Mouse (Mus musculus): ENCODE results near the gene Phgdh. TPM values are rescaled to one million over a fixed set of nuclear protein-coding genes. Genes with fewer than 3 reads are reported as not detected.

Phgdh gene
- polyA plus RNA-seq, 1 experiment from 2014 or later, result 176 TPM

DNA sequence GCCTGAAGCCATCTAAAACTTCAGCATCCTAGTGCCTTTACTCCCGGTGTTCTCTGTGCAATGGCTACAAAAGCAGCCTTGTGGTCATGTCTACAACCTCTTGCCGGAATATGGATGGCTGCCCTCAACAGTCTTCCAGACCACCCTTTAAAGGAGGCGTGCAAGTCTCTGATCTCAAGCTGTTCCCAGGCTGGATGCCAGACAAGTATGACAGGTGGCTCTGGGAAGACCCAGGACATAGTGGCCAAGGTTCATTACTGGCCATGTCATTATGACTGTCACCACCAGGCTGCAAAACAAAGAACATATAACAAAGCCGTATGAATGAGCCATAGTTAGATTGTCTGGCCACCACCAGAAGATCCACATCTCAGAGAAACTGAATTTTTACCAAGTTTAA lies 38.5 kb upstream of the Phgdh start:
- no peaks in the 10 kb centered on the region for H3K27me3 ChIP-seq (ENCODE audit: control insufficient read depth, insufficient read depth, low read length)
- H3K9ac ChIP-seq (replicated peaks; ENCODE audit: low read depth, low read length), result no peak overlapping the region
- no peak overlapping the region for H3K4me2 ChIP-seq (ENCODE audit: low read depth, low read length)
- H3K4me3 ChIP-seq (ENCODE audit: low read depth, low read length), result no peak overlapping the region
- 87% methylated on average over 4 of the region's 4 CpGs for WGBS
- no peak for ATAC-seq (ENCODE audit: low read depth)
- H3K27ac ChIP-seq (ENCODE audit: low read depth, low read length), result no peak overlapping the region
- no peaks in the 10 kb centered on the region for H3K9me3 ChIP-seq (ENCODE audit: control insufficient read depth, low read length)
- H3K4me1 ChIP-seq (ENCODE audit: control insufficient read depth, insufficient read depth, low read length), result 0 out of 2 replicates have a peak, but pooled peaks cover under 1% of the 10 kb centered on the region
- no peaks in the 10 kb centered on the region for H3K36me3 ChIP-seq (ENCODE audit: control insufficient read depth, insufficient read depth, low read length)

DNA sequence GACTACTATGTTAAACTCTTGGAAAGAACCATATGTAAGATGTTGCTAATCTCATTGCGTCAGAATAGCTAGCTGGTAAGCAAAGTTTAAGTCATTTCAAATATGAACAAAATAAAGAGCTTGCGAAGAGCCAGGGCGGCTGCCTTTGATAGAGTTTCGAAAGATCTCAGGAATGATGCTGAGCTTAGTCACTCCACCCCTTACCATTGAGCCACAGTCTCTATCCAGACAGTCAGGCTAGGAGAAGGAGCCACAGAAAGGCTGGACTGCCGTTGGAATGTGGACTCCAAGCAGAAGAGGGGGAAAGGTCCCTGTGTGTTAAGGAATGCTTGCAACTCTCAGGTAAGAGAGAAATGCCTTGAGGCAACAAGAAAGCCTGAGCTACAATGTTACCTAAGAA lies 35.2 kb upstream of the Phgdh start:
- no peak overlapping the region for H3K27ac ChIP-seq (ENCODE audit: low read depth, low read length)
- no peak overlapping the region for H3K4me3 ChIP-seq (ENCODE audit: low read depth, low read length)
- H3K9ac ChIP-seq (replicated peaks; ENCODE audit: low read depth, low read length), result no peak overlapping the region
- H3K27me3 ChIP-seq (ENCODE audit: control insufficient read depth, insufficient read depth, low read length), result no peaks in the 10 kb centered on the region
- no peaks in the 10 kb centered on the region for H3K9me3 ChIP-seq (ENCODE audit: control insufficient read depth, low read length)
- WGBS, result 93% methylated on average over 5 of the region's 5 CpGs
- H3K36me3 ChIP-seq (ENCODE audit: control insufficient read depth, insufficient read depth, low read length), result no peaks in the 10 kb centered on the region
- ATAC-seq (ENCODE audit: low read depth), result no peak
- no peak overlapping the region for H3K4me2 ChIP-seq (ENCODE audit: low read depth, low read length)
- no peaks in the 10 kb centered on the region for H3K4me1 ChIP-seq (ENCODE audit: control insufficient read depth, insufficient read depth, low read length)

DNA sequence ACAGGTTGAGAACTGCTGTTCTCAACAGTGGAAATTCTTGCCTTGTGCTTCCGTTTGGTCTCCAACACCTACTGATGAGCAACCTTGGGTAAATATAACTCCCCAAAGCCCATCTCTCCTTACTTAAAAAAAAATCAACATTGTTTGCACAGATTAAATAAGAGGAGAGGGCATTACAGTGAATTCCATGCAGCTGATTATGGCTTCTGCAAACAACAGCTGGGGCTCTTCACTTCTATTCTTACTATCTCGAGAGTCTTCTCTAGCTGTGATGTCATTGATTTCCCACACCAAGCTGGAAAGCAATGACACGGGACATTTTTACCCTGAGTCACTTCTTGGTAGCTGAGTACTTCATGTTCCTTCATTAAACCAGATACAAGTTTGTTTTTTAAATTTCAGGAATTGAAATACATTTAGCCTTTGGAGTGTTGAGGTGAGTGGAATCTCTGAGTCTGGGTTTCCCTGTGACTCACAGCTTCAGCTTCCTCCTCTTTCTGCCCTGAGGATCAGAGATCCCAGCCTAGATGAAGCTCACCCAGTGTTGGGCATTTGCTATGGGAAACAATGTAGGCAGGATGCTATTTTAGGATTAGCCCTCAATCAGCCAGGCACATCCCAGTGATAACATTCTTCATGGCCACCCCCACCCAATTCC lies 34.4 kb upstream of the Phgdh start:
- no peak overlapping the region for H3K27ac ChIP-seq (ENCODE audit: low read depth, low read length)
- 85% methylated on average over 3 of the region's 3 CpGs for WGBS
- ATAC-seq (ENCODE audit: low read depth), result no peak
- no peak overlapping the region for H3K9ac ChIP-seq (replicated peaks; ENCODE audit: low read depth, low read length)
- no peaks in the 10 kb centered on the region for H3K9me3 ChIP-seq (ENCODE audit: control insufficient read depth, low read length)
- H3K4me1 ChIP-seq (ENCODE audit: control insufficient read depth, insufficient read depth, low read length), result no peaks in the 10 kb centered on the region
- no peaks in the 10 kb centered on the region for H3K27me3 ChIP-seq (ENCODE audit: control insufficient read depth, insufficient read depth, low read length)
- H3K36me3 ChIP-seq (ENCODE audit: control insufficient read depth, insufficient read depth, low read length), result no peaks in the 10 kb centered on the region
- H3K4me3 ChIP-seq (ENCODE audit: low read depth, low read length), result no peak overlapping the region
- H3K4me2 ChIP-seq (ENCODE audit: low read depth, low read length), result no peak overlapping the region

DNA sequence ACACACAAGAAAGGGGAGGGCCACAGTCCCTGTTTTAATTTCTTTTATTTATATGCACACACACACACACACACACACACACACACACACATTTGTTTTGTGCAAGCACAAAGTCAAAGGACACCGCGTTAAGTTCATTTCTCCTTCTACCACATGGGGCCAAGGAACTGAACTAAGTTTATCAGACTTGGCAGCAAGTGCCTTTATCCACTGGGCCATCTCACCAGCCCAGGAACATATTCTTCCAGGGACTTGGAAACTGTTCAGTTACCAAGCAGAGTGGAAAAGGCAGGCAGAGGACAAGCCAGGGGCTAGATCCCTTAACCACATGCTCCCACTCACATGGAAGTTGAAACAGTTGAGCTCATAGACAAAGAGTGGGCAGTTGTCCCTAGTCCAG lies 29.0 kb upstream of the Phgdh start:
- WGBS, result 93% methylated on average over 2 of the region's 2 CpGs
- Histone ChIP-seq H3K36me3 (ENCODE audit: control insufficient read depth, insufficient read depth, low read length) (no peaks in the 10 kb centered on the region), H3K9ac (replicated peaks; ENCODE audit: low read depth, low read length) (no peak overlapping the region), H3K27ac (ENCODE audit: low read depth, low read length) (no peak overlapping the region), H3K4me2 (ENCODE audit: low read depth, low read length) (no peak overlapping the region), H3K4me1 (ENCODE audit: control insufficient read depth, insufficient read depth, low read length) (no peaks in the 10 kb centered on the region), H3K4me3 (ENCODE audit: low read depth, low read length) (no peak overlapping the region), H3K27me3 (ENCODE audit: control insufficient read depth, insufficient read depth, low read length) (no peaks in the 10 kb centered on the region), H3K9me3 (ENCODE audit: control insufficient read depth, low read length) (no peaks in the 10 kb centered on the region)
- ATAC-seq (ENCODE audit: low read depth), result no peak

DNA sequence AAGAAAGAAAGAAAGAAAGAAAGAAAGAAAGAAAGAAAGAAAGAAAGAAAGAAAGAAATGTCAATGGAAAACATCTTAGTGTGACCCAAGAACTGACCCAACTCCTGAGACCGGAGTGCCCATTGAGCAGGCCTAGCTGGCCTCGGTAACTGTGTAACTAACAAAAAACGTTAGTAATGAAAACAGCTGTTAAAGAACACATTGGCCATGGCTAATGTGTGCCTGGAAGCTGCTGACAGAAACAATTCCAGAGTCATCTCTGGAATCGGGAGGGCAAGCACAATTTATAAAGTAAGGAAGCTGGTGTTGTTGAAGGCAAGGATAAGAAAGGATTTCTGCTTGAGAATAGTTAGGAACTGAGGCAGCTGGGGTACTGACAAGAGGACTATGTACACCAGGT lies 28.5 kb upstream of the Phgdh start:
- ATAC-seq (ENCODE audit: low read depth), result no peak
- H3K4me3 ChIP-seq (ENCODE audit: low read depth, low read length), result no peak overlapping the region
- 67% methylated on average over 4 of the region's 4 CpGs for WGBS
- no peak overlapping the region for H3K9ac ChIP-seq (replicated peaks; ENCODE audit: low read depth, low read length)
- no peaks in the 10 kb centered on the region for H3K27me3 ChIP-seq (ENCODE audit: control insufficient read depth, insufficient read depth, low read length)
- no peak overlapping the region for H3K4me2 ChIP-seq (ENCODE audit: low read depth, low read length)
- no peaks in the 10 kb centered on the region for H3K4me1 ChIP-seq (ENCODE audit: control insufficient read depth, insufficient read depth, low read length)
- H3K27ac ChIP-seq (ENCODE audit: low read depth, low read length), result no peak overlapping the region
- H3K36me3 ChIP-seq (ENCODE audit: control insufficient read depth, insufficient read depth, low read length), result no peaks in the 10 kb centered on the region
- H3K9me3 ChIP-seq (ENCODE audit: control insufficient read depth, low read length), result no peaks in the 10 kb centered on the region

DNA sequence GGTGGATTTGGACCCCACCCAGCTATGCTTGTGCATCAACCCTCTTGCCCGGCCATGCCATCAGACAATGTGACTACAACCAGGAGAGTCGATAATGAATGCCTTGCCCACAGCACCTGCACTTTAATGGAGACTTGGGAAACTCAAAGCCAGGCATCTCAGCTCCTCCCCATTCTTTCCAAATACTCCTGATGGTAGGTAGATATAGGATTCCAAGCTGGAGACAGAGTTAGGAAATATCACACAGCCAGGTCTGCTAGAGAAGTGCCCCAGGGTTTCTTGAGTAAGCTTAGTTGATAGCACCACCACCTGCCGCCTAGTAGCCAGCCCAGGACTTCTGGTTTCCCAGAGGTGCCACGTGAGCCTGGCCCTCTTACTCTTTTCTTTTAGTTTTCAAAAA lies 27.0 kb upstream of the Phgdh start:
- Histone ChIP-seq H3K9ac (replicated peaks; ENCODE audit: low read depth, low read length) (no peak overlapping the region), H3K27me3 (ENCODE audit: control insufficient read depth, insufficient read depth, low read length) (no peaks in the 10 kb centered on the region), H3K9me3 (ENCODE audit: control insufficient read depth, low read length) (no peaks in the 10 kb centered on the region), H3K4me2 (ENCODE audit: low read depth, low read length) (no peak overlapping the region), H3K27ac (ENCODE audit: low read depth, low read length) (no peak overlapping the region), H3K36me3 (ENCODE audit: control insufficient read depth, insufficient read depth, low read length) (no peaks in the 10 kb centered on the region), H3K4me1 (ENCODE audit: control insufficient read depth, insufficient read depth, low read length) (no peaks in the 10 kb centered on the region), H3K4me3 (ENCODE audit: low read depth, low read length) (no peak overlapping the region)
- no peak for ATAC-seq (ENCODE audit: low read depth)
- WGBS, result 88% methylated on average over 4 of the region's 4 CpGs

DNA sequence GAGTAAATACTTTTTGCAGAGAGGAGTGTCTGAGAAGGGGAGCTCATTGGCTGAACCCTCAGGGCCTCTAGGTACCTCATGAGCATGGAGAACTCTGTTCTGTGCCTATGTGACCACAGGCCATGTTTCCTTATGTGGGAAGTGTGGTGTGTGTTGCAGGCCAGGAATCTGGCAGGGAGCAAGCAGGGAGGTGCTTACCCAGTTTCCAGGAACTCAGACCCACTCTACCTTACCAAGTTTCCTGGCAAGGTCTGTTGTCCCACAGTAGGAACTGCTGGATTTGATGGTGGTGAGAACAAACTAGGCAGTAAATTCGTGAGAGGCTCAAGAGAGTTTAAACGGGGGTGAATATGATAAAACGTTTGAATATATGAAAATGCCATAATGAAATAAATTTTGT lies 26.3 kb upstream of the Phgdh start:
- no peak overlapping the region for H3K4me3 ChIP-seq (ENCODE audit: low read depth, low read length)
- no peak overlapping the region for H3K9ac ChIP-seq (replicated peaks; ENCODE audit: low read depth, low read length)
- no peaks in the 10 kb centered on the region for H3K27me3 ChIP-seq (ENCODE audit: control insufficient read depth, insufficient read depth, low read length)
- no peak for ATAC-seq (ENCODE audit: low read depth)
- H3K9me3 ChIP-seq (ENCODE audit: control insufficient read depth, low read length), result no peaks in the 10 kb centered on the region
- H3K36me3 ChIP-seq (ENCODE audit: control insufficient read depth, insufficient read depth, low read length), result no peaks in the 10 kb centered on the region
- H3K4me2 ChIP-seq (ENCODE audit: low read depth, low read length), result no peak overlapping the region
- H3K27ac ChIP-seq (ENCODE audit: low read depth, low read length), result no peak overlapping the region
- 82% methylated on average over 3 of the region's 3 CpGs for WGBS
- no peaks in the 10 kb centered on the region for H3K4me1 ChIP-seq (ENCODE audit: control insufficient read depth, insufficient read depth, low read length)

DNA sequence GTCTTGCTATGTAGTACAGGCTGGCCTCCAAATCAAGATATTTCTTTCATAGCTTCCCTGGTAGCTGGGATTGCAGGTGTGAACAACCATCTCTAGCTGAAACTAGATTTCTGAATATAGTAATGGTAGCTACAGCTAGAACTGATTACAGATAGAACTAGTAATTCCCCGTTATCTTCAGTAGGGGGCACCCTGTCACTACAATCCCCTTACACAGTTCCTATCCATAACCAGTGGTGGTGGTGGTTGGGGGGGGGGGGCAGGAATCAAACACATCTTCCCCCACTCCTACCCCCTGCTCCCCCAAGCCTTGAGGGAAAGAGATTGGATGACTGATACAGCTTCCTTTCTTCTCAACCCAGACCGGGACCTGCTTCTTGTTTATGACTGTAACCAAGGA lies 23.0 kb upstream of the Phgdh start:
- no peaks in the 10 kb centered on the region for H3K9me3 ChIP-seq (ENCODE audit: control insufficient read depth, low read length)
- H3K4me1 ChIP-seq (ENCODE audit: control insufficient read depth, insufficient read depth, low read length), result no peaks in the 10 kb centered on the region
- H3K27me3 ChIP-seq (ENCODE audit: control insufficient read depth, insufficient read depth, low read length), result no peaks in the 10 kb centered on the region
- H3K9ac ChIP-seq (replicated peaks; ENCODE audit: low read depth, low read length), result no peak overlapping the region
- no peak overlapping the region for H3K27ac ChIP-seq (ENCODE audit: low read depth, low read length)
- no peak overlapping the region for H3K4me2 ChIP-seq (ENCODE audit: low read depth, low read length)
- 30% methylated on average over 2 of the region's 2 CpGs for WGBS
- H3K36me3 ChIP-seq (ENCODE audit: control insufficient read depth, insufficient read depth, low read length), result no peaks in the 10 kb centered on the region
- ATAC-seq (ENCODE audit: low read depth), result 0 out of 2 replicates have a peak, but pooled peaks have one; percentile 17
- H3K4me3 ChIP-seq (ENCODE audit: low read depth, low read length), result no peak overlapping the region

DNA sequence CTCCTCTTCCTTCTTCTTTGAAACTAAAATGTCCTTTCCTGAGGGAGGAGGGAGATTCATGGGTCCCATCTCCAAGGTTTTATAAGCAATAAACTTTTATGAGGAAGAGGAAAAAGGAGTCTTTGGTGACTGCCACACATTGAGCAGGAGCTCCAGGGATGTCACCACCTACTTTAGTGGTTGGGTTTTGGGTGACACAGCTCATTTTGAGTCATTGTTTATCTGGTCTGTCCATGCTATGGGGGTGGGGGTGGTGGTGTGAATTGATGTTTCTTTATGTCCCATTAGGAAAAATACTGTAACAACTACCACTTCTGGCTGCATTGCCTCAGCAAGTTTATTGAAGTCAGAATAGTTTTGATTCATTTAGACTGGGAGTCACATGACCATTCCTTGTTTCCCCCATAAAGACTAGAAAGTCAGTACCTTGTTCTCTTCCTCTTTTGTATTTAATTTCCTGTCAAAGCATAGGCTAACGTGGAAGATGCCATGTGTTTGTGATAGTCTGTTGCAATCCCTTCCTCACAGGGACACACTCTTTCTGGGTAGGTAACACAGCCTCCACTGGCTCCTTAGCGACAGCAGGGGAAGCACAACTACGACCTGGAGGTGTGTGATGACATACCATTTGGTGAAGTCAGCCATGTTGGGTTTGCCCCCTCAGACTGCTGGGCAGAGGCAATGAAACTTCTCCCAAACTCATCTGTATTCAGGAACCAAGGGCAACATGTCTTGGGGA lies 17.0 kb upstream of the Phgdh start:
- ATAC-seq (ENCODE audit: low read depth), result no peak
- no peaks in the 10 kb centered on the region for H3K27me3 ChIP-seq (ENCODE audit: control insufficient read depth, insufficient read depth, low read length)
- no peaks in the 10 kb centered on the region for H3K9me3 ChIP-seq (ENCODE audit: control insufficient read depth, low read length)
- H3K4me2 ChIP-seq (ENCODE audit: low read depth, low read length), result no peak overlapping the region
- H3K9ac ChIP-seq (replicated peaks; ENCODE audit: low read depth, low read length), result no peak overlapping the region
- WGBS, result 83% methylated on average over 3 of the region's 3 CpGs
- H3K36me3 ChIP-seq (ENCODE audit: control insufficient read depth, insufficient read depth, low read length), result no peaks in the 10 kb centered on the region
- no peak overlapping the region for H3K4me3 ChIP-seq (ENCODE audit: low read depth, low read length)
- no peaks in the 10 kb centered on the region for H3K4me1 ChIP-seq (ENCODE audit: control insufficient read depth, insufficient read depth, low read length)
- H3K27ac ChIP-seq (ENCODE audit: low read depth, low read length), result no peak overlapping the region
